In the genomic region with DNA sequence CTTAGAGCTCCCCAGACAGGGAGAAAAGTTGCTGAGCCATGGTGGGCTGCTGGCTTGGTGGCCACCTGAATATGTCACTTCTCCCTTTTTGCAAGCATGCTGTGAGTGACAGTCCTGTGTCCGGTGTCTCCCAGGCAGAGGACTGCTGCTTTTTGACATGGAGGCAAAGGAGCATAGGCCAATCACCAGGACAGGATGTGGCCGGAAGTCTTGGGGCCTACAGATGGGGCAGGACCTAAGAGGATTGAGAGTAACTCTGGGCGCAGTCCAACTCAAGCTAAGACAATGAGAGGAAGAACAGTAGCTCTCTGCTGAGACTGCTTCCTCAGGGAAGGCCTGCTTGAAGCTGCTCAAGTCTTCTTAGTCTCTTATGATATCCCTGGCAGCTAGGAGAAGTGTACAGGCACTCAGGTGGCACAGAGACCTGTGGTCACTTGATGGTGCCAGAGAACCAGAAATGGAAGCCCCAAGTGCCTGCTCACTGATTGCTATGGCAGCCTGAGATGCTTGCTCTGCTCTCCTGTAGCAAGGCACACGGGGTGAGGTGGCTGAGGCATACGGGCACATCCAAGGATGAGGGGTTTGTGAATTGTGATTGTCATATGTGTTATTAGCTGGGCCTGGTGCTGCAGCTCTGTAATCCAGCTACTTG, we compare ENCODE assay signal across 12 mouse cellular contexts. TPM values are rescaled to one million over a fixed set of nuclear protein-coding genes. Genes with fewer than 3 reads are reported as not detected.
DNase-seq lines count a peak whose midpoint lies in the region; ATAC-seq and TF ChIP-seq lines count a peak whose summit lies in the region.
"Had no signal": no experiment of that assay in that cellular context is flagged by ENCODE, and none has a peak within 500 bp of the region (broad histone marks: within the 10 kb centered on the region; RNA-seq: fewer than 3 reads in every experiment).

No protein-coding gene starts in this region.

- no peaks in the 10 kb centered on the region; a peak in 1 of 4 replicates for H3K4me1 ChIP-seq in heart, embryonic 14.5 days (ENCODE audit: control insufficient read depth in 2 of 2, insufficient read depth in 2 of 2, low read length in 2 of 2)
- H3K4me1 ChIP-seq: embryonic facial prominence, embryonic 12.5 days; forebrain, embryonic 12.5 days had no signal

- H3K27me3 ChIP-seq in heart, embryonic 14.5 days (ENCODE audit: control insufficient read depth, insufficient read depth, low read length), result no peaks in the 10 kb centered on the region
- H3K27me3 ChIP-seq: embryonic facial prominence, embryonic 12.5 days; forebrain, embryonic 12.5 days had no signal

- H3K27ac ChIP-seq in layer of hippocampus, adult 2 months, result no peak overlapping the region
- peak overlapping the region; percentile 12 to 30; a peak in 2 of 4 replicates for H3K27ac ChIP-seq in heart, embryonic 14.5 days (replicated peaks in 1 of 2; ENCODE audit: control insufficient read depth in 1 of 2, insufficient read depth in 1 of 2, low read depth in 2 of 2, low read length in 2 of 2)
- H3K27ac ChIP-seq: embryonic facial prominence, embryonic 12.5 days; forebrain, embryonic 12.5 days had no signal

- no peak overlapping the region for H3K4me2 ChIP-seq in heart, embryonic 14.5 days (ENCODE audit: low read length)
- H3K4me2 ChIP-seq: embryonic facial prominence, embryonic 12.5 days; forebrain, embryonic 12.5 days had no signal

- H3K4me3 ChIP-seq in layer of hippocampus, adult 2 months, result no peak overlapping the region
- no peak overlapping the region for H3K4me3 ChIP-seq in heart, embryonic 14.5 days (ENCODE audit: control insufficient read depth in 1 of 2, insufficient read depth in 1 of 2, low read depth in 1 of 2, low read length in 2 of 2)
- H3K4me3 ChIP-seq: embryonic facial prominence, embryonic 12.5 days; forebrain, embryonic 12.5 days had no signal

- WGBS in heart, embryonic 14.5 days, result 76% methylated on average over 5 of the region's 5 CpGs

- ATAC-seq in heart, embryonic 14.5 days (ENCODE audit: insufficient number of reproducible peaks, insufficient read depth, low FRiP score, low read depth), result peak; percentile 54

- H3K36me3 ChIP-seq in heart, embryonic 14.5 days (ENCODE audit: control insufficient read depth, insufficient read depth, low read length), result peaks cover 49% of the 10 kb centered on the region
- H3K36me3 ChIP-seq: embryonic facial prominence, embryonic 12.5 days had no signal

- H3K9ac ChIP-seq in heart, embryonic 14.5 days (ENCODE audit: low read length), result no peak overlapping the region
- H3K9ac ChIP-seq: embryonic facial prominence, embryonic 12.5 days; forebrain, embryonic 12.5 days had no signal

- 0 out of 2 replicates have a peak, but pooled peaks have one; percentile 5 for TF ChIP-seq CTCF in layer of hippocampus, adult 2 months (conservative IDR thresholded peaks at IDR 0.05)

- no peaks in the 10 kb centered on the region for H3K9me3 ChIP-seq in heart, embryonic 14.5 days (ENCODE audit: control insufficient read depth, low read length)
- H3K9me3 ChIP-seq: embryonic facial prominence, embryonic 12.5 days; forebrain, embryonic 12.5 days had no signal

- peak; percentile 23 to 33 for DNase-seq in cerebellum, postnatal 14 days
- no peak for DNase-seq in cerebellum, adult 9-11 months
- no peak for DNase-seq in layer of hippocampus, adult 2 months (ENCODE audit: low spot score in 2 of 2)
- no peak for DNase-seq in layer of hippocampus, adult 18-20 months (ENCODE audit: low spot score in 2 of 2)
- peak; percentile 16 for DNase-seq in lung, postnatal 25 days (ENCODE audit: low spot score)
- no peak for DNase-seq in T-cell, adult 2 months (ENCODE audit: low spot score)
- DNase-seq in gastrocnemius, postnatal 10 days, result no peak
- DNase-seq: gastrocnemius, postnatal 36 days had no signal

RNA-seq across cellular contexts. Expression of gene Tmod1, which starts 30.5 kb away (rescaled TPM):
- 10 to 100 TPM; 21.5 to 25.9 TPM for total RNA-seq in layer of hippocampus, adult 2 months (2021)
- 10 to 100 TPM; 20.6 to 22.8 TPM for total RNA-seq in layer of hippocampus, adult 18-20 months (2021)
- polyA plus RNA-seq in heart, embryonic 14.5 days (2014; fragmentation: Nextera tagmentation; extraction: Ambion mirVana), result 220 and 230 TPM in 2 replicates
- total RNA-seq in gastrocnemius, postnatal 10 days (2021), result 100 to 1,000 TPM; 251 to 256 TPM
- polyA plus RNA-seq: liver, adult 2 months had no signal

RNA-seq across cellular contexts. Expression of gene Tdrd7, which starts 43.1 kb away (rescaled TPM):
- total RNA-seq in layer of hippocampus, adult 2 months (2021), result 10 to 100 TPM; 26.5 to 29.7 TPM
- total RNA-seq in layer of hippocampus, adult 18-20 months (2021), result 10 to 100 TPM; 29.3 to 30.8 TPM
- 19.1 and 19.5 TPM in 2 replicates for polyA plus RNA-seq in heart, embryonic 14.5 days (2014; fragmentation: Nextera tagmentation; extraction: Ambion mirVana)
- total RNA-seq in gastrocnemius, postnatal 10 days (2021), result 10 to 100 TPM; 12.6 to 15.4 TPM

Comparison
In these comparisons a context has a peak if more than half of its experiments do, and no peak if none do; other contexts are left out.
1. DNase-seq: peak in cerebellum, postnatal 14 days (2 of 2) and lung, postnatal 25 days (single experiment); none in cerebellum, adult 9-11 months (single experiment), layer of hippocampus, adult 2 months (0 of 2), layer of hippocampus, adult 18-20 months (0 of 2), T-cell, adult 2 months (single experiment) and gastrocnemius, postnatal 10 days (single experiment).
2. RNA of gene Tmod1, which starts 30.5 kb away (total RNA-seq): 251 to 256 TPM in gastrocnemius, postnatal 10 days; 21.5 to 25.9 TPM in layer of hippocampus, adult 2 months and 20.6 to 22.8 TPM in layer of hippocampus, adult 18-20 months; every median in the first group is over 4 times any median in the second.